Mouse (Mus musculus) MEL-GATA-1-ER (cell line): ENCODE data around the gene Tspan2.
A peak's percentile ranks its signal among the peaks of the same experiment; 100 is the strongest.

ENCODE experiments used
- DNase-seq: peaks from one replicate; pipeline ENCODE4 v3.0.0-alpha.2; 2012; ENCODE audit warnings: low read depth; ENCODE audit errors: extremely low read depth

Tspan2 gene

DNA sequence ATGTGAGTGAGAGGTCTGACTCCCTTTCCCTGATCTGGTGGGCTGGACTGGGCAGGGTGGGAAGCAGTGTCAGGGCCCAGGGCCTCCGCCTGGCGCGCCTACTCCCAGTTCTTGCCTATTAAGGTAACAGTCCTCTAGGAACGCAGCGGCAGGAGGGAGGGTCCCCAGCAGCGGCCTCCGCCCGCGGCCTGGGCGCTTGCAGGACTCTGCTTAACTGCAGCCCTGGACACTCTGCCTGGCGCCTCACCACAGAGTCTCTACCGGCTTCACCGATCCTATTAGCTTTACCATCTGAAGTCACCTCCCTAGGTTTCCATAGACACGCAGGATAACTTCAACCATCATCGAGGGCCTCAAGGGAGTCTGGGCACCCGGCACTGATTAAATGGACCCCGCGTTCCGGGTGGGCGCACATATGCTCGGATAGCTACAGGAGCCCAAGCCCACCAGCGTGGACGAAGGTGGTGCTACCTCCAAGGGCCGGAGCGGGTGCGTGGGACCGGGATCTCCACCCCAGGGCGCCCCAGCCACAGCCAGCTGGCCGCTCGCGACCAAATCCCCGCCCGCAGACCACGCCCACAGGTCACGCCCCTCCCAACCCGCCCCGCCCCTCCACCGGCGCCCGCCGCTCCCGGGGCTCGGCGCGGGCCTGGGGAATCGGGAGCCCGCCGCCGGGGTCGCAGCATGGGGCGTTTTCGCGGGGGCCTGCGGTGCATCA lies at the start of gene Tspan2:
Gene Tspan2, plus strand, starts transcription at position 217 of the 718 bp plus-strand sequence.
- no peak for DNase-seq

DNA sequence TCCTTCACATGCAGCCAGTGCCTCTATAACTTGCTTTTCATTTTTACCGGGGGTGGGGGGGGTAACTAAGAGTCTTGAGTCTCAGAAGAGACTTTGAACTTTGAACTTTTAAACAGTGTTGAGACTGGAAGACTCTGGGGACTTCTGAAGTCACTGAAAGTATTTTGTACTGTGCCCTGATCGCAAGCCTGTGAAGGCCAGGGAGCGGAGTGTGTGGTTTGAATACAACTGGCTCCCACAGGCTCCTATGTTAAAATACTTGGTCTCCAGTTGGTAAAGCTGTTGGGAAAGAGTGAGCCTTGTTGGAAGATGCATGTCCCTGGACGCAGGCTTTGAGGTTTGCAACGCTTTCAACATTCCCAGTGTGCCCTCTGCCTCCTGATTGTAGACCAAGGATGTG lies 47.5 kb upstream of the Tspan2 start:
- no peak for DNase-seq

DNA sequence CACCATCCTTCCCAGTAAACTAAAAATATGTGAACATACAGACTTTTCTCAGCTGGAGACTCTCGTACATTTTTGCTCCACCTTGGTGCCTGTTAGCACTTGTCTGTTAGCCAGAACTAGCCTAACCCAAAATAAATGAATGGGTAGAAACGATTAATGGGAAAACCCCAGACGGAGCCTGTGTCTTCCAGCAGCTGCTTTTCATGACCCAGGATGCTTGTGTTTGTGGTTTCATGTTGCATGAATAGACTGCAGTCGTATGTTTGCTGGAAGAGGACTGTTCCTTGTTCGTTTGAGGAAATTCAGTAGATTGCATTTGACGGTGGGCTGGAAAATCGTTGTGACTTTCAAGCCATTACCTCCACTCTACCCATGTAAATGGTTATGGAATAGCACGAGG lies 46.5 kb upstream of the Tspan2 start:
- DNase-seq: no peak

DNA sequence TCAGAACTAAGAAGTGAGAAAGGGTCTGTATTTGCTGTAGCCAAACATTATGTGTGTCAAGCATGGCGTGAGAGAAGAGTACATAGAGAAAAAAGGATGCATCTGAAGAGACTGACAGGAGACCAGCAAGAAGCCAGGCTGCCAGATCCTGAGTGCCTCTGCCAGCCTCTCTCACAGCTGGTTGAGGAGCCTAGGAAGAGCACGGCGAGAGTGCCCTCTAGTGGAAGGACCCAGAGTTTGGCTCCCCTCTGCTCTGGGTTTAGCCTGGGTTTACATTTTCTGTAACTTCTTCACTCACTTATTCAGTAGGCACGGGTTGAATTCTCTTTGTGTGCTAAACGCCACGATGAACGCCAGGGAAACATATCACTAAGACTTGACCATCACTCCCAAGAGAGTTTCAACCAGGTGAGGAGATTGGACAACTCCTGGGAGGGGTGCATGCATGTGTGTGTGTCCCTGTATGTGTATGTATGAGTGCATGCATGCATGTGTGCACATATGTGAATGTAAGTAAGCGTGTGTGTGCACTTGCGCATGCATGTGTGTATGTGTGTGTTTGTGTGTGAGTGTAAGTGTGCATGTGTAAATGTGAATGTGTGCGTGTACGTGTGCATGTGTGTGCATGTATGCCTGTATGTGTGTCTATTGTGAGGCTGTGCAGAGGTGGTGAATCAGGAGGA lies 42.4 kb upstream of the Tspan2 start:
- DNase-seq: peak; percentile 46

DNA sequence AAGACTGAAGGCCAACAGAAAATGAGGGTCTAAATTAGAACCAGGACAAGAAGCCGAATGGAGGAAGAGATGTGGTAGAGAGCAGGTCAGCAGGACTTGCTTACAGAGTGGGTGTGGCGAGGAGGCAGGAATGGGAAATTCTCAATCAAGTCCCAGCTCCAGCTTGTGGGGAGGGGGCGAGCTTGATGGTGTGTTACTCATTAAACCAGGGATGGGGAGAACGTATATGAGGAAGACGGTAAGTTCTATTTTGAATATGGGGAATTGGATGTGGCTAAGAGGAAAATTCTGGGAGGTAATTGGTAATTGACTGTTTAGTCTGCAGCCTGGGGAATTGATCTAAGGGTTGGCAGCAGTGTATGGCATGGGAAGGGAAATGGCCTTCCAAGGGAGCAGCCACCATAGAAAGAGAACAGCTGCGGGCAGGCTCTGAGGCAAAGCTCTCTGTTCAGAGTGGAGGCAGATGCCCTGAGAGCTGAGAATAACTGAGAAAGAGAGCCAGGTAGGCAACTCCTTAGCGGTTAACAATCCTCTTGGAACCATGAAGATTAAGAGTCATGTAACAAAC lies 41.5 kb upstream of the Tspan2 start:
- no peak for DNase-seq

DNA sequence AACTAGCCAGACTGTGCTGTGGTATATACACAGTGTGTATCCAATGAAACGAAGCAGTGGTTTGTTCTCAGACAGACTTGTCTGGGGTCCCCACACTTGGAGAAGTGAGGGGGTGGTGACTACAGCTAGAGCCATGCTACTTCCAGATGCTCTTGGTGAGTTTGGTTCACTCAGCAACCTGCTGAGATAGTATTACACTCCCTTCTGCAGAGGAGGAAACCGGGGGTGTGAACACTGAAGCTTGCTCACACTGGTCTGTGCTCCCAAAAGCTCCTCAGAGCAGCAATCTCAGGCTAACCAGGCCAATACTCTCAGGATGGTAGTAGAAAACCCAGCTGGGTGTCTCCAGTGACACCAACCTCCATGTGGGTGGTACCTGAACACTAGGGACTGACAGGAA lies 36.2 kb upstream of the Tspan2 start:
- no peak for DNase-seq

DNA sequence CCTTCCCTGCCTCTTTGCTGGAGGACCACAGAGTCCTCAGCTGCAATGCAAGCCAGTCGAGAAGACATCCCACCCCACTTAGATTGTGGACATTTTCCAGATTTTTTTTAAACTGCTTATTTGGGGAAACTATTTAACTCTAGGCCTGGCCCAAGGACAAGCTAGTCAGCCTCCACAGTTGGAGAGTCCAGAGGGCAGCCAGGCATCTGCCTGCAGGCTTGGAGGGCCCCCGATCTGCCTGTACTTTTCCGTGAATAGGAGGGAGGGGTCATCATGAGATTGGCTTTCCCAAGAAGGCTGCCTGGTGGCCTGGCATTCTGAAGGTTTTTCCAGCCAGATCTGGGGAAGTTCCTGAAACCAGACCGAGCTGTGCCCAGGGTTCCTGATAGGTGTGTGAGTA lies 33.0 kb upstream of the Tspan2 start:
- DNase-seq: no peak

DNA sequence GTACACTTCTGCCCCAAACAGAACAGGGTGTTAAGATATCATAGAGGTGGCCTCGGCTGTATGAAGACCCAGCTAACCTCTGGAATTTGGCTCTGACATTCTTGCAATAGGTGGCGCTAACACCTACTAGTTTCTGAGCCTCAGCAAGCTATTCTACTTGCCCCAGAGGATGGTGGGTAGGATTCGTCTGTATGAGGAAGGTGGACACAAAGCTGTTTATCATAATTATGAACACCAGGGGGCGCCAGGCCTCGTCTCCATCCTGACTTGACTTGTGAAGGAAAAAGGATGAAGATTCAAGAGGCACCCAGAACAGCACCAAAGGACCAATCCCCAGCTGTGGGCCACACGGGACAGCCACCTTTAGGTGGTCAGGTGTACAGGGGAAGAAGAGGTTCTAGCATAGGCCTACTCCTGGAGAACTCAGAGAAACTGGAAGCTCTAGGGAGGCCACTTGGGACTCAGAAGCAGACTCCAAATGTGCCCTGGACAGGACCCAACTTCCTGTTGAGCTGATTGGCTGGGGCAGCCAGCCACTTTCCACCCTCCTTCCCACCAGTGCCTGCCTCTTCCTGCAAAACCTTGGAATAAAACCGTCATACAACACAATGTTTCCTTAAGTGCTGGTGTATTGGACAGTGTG lies 32.3 kb upstream of the Tspan2 start:
- DNase-seq: peak; percentile 95

DNA sequence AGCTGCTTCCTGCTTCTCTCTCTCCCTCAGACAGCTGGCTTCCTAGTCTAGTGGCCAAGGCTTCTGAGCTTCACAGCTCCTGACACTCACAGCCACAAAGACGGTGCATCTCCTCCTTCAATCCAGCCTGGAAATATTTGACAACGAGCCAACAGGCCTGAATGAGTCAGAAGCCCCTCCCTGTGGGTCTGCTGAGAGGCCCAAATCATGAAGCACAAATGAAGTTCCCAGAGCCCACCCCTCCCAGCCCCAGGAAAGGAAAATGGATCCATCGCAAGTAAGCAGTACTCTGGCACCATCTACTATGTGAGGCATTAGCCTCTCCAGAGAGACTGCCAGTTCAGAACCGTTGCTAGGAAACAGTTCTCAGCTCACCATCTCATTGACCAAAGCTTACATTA lies 30.3 kb upstream of the Tspan2 start:
- DNase-seq: no peak

DNA sequence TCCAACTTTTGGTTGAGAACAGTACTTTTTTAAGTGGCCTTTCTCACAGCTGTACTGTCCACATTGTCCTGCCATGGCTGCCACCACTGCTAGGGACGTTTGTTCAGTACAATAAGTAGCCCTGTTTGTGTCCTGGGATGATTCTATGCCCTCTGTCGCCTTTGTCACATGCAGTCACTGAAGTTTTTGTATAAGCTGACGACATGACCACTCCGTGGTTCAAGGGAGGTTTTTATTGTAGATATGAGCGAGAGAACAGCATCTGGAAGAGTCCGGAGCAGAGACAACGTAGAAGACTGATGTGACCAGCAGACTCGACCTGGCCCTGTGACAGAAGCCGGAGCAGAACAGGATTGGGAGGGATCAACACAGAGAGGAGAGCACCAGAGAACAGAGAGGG lies 25.7 kb upstream of the Tspan2 start:
- no peak for DNase-seq

DNA sequence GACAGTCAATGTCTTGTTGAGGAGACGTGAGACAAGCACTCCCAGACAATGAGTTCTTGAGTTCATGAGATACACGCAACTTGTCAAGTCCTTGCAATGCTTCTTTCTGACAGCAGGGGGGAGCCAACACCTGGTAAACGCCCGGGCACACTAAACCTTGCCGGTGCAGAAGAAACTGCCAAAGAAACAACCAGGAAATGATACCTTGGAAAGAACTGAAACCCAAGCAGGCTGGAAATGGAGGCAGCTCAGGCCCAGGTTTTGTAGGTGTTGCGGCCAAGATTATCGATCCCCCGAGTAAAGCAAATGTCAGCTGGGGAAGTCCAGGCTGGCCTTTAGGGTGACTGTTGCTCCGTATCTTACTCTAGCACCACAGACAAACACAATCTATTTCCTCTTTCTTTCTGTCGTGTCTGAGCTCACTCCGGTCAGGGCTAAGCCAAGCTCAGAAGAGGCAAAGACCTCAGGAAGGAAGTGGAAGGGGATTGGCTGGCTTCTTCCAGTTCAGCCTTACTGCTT lies 19.2 kb upstream of the Tspan2 start:
- peak; percentile 99 for DNase-seq

DNA sequence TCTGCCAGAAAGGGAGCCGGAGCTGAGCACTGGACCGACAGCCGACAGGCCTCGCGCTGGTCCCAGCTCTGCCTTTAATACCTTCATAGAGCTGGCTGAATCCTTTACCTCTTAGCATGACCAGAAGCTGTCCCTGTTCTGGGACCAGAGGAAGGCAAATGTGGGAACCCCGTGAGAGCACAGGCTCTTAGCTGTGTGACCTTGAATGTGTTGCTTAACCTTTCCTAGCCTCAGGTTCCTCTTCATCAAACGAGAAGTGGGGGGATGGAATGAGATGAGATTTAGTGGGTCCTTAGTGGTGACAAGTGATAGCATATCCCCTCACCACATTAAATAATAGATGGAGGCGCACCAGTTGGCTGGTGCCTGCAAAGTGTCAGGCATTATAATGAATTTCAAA lies 18.5 kb upstream of the Tspan2 start:
- peak; percentile 22 for DNase-seq

DNA sequence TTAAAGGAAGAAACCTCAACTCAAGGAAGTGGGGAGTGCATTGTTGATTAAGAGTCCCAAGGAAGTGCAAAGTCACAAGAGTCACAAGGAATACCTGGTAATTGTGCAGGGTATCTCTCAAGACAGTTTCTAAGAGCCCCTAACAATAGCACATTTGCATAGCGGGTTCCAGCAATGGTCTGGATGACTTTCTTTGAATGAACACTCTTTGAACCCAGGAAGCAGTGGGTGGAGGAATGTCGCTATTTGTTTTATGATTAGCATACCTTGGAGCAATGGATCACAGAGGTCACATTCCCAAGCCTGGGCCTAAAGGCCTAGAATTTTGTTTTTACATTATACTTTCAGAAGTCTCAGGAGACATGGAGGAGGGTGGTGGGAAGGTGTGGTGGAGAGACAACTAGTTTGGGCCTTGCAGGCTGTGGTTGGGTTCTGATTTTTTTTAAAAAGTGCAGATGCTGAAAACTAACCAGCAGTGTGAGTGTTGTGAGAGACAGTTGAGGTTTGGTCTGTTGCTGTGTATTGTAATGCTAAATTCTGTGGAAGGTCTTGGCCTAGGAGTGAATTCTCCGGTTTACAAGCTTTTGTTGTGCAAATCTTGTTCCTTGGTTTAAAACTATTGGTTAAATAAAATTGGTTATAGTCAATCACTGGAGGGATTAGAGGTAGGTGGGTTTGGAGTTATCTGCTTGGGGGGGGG lies 16.6 kb upstream of the Tspan2 start:
- no peak for DNase-seq

DNA sequence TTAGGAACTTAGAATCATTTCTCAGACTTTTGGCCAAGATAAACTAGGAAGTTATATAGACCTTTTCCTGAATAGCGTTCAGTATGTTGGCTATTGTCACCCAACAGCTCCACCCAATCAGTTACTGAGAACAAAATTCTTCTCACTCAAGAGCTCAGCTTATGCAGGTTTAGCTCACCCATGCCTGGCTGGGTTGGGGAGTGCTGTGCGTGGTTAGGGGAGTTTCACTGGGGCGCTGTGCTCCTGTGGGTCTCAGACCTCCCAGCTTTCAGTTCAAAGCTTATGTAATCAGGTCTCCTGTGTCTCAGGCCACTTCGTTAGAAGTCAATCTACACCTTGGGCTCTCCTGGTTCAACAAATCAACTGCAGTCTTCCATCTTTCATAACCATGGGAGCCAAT lies 11.2 kb upstream of the Tspan2 start:
- DNase-seq: no peak

DNA sequence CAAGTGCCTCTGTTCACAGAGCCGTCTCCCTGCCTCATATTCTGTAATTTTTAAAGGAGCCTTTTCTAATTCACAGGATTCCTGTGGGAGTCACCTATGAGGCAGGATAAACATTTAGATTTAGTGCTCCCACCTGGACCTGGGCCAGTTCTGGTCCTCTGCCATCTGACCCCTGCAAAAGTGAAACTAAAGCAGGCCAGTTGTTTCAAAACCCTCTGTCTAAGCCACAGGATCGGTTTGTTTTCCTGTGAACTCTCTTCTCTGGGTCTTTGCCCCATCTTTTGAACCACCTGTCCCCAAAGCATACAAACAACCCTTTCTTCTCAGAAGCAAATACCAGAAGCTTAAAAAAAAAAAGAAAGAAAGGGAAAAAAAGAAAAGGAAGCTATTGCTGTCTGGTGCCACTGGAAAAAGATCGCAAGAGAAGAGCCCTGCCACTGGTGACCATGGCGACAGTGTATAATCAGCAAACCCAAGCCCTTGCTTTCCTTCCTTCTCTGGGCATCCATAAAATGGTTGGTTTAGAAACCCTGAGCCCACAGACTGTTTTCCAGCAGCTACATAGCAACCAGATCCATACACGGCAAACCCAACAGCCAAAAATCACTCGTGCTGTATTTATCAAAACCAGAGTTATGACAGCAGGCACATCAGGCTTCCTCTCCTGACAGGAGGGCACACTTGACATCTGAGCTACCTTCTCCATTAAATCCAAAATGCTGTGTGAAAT lies 10.3 kb upstream of the Tspan2 start:
- DNase-seq: peak; percentile 26

DNA sequence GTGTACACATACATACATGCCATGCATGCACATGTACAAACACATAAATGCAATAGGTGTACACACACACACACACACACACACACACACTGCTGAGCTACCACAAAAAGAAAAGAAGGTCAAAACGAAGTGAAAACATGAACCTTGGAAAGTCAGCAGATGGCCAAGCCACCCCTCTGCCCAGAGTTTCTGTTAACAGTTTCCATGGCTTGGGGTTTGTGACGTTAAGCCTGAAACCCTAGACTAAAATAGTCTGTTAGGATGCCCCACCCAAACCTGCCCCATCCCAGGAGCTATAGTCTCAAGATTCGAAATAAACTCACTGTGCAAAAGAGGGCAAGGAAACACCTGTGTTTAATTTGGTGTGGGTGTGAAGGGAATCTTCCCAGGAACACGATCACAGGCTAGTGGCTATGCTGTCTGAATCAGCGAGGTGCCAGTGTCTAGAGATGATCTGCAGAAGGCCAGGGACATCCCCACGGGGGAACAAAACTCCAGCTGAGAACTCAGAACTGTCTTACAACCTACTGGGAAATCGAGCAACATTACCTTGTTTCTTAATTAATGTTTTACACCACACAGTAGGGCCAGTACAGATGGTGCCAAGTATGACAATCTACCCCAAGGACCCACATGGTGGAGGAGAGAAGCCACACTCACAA lies 9.4 kb upstream of the Tspan2 start:
- no peak for DNase-seq

DNA sequence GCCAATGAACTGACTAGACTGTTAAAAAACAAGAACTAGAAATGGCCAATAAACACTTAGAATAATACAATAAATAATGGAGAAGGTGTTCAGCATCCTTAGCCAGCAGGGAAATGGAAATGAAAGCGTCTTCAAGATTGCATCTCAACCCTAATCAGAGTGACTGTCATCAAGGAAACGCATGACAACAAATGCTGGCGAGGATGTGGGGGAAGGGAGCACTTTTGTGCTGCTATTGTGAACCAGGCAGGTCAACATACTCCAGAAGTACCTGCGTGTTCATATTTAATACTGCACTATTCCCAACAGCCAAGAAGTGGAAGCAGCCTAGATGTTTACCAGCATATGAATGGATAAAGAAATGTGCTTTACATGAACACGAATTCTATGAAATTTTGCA lies 4.9 kb upstream of the Tspan2 start:
- no peak for DNase-seq

DNA sequence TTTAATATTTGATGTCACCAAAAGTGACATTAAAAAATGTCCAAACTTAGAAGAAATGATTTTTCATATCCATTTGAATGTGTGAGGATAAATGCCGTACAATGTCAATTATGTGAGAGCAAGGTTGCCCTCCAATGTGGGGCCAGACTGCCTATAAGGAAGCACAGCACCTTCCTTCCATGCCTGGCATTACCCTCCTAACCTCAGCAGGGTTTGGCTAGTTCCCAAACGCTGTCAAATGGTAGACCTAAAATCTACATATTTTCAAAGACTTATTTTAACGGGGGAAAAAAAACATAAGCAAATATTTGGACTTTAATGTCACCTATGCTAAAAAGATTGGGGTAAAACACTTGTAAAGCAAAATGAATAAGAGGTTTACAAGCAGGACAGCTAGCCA lies 3.2 kb upstream of the Tspan2 start:
- no peak for DNase-seq

DNA sequence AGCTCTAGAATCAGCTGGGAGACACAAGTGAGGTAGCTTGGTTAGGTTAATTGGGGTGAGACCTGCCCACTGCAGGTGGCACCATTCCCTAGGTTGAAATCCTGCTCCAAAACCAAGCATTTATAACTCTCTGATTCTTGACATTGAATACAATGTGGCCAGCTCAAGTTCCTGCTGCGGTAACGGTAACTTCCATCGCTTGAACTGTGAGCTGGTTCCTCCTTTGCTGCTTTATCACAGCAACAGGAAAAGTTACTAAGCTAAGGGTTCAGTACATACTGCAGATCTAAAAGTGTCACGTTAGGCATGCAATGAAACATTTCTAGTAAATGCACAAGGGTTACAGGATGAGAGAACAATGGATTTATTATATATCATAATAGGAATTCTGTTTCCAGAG lies 1.7 kb upstream of the Tspan2 start:
- DNase-seq: peak; percentile 17

DNA sequence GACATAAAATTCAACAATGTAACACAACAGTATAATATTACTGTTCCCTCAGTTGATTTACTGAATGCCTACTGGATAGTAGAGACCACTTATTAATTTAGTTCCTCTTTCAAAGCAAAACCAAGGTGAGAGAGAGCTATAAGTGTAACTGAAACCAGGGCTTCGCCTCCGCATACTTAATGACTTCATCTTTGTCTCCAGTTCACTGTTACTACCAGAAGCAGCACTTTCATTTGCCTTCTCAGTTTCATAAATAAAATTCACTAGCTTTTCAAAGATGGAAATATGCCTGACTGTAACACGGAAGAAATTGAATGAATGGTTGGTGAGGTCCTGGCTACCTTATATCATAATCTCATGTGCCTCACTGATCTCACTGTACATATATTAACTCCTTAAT lies 1.3 kb upstream of the Tspan2 start:
- no peak for DNase-seq
